Mouse (Mus musculus) limb, embryonic 13.5 days (tissue): ENCODE data around the gene Stat3. TPM values are rescaled to one million over a fixed set of nuclear protein-coding genes. Genes with fewer than 3 reads are reported as not detected.
A peak's percentile ranks its signal among the peaks of the same experiment; 100 is the strongest.

Experiments
- ATAC-seq: fragments of 200-750 bp; cut with Nextera tagmentation; 2 replicates; pipeline ENCODE4 v1.8.0; 2017; ENCODE audit warnings: low read depth, moderate number of reproducible peaks, moderate TSS enrichment; ENCODE audit not compliant: low FRiP score
- H3K27ac ChIP-seq: fragments of 300-500 bp; sonication (generic); 2 replicates; pipeline ENCODE4 v1.5.1; 2015; ENCODE audit warnings: inconsistent platforms, mild to moderate bottlenecking, moderate library complexity
- H3K27me3 ChIP-seq: fragments of 300-500 bp; sonication (generic); 2 replicates; pipeline ENCODE4 v1.6.1; 2015; ENCODE audit warnings: mild to moderate bottlenecking, inconsistent platforms
- H3K36me3 ChIP-seq: fragments of 300-500 bp; sonication (generic); 2 replicates; pipeline ENCODE4 v1.6.1; 2015; ENCODE audit warnings: inconsistent platforms, mild to moderate bottlenecking, moderate library complexity
- H3K4me1 ChIP-seq: fragments of 300-500 bp; sonication (generic); 2 replicates; pipeline ENCODE4 v1.6.1; 2015; ENCODE audit warnings: inconsistent platforms
- H3K4me2 ChIP-seq: fragments of 300-500 bp; sonication (generic); replicated peaks from 2 replicates; pipeline ENCODE4 v1.6.1; 2015; ENCODE audit warnings: inconsistent platforms, mild to moderate bottlenecking, moderate library complexity
- H3K4me3 ChIP-seq: fragments of 300-500 bp; sonication (generic); 2 replicates; pipeline ENCODE4 v1.5.1; 2015; ENCODE audit warnings: moderate library complexity, mild to moderate bottlenecking, inconsistent platforms
- H3K9ac ChIP-seq: fragments of 300-500 bp; sonication (generic); 2 replicates; pipeline ENCODE4 v1.6.1; 2015; ENCODE audit warnings: mild to moderate bottlenecking, inconsistent platforms
- H3K9me3 ChIP-seq: fragments of 300-500 bp; sonication (generic); 2 replicates; pipeline ENCODE4 v1.6.1; 2016; ENCODE audit warnings: inconsistent platforms
- WGBS: fragments of 180-500 bp; shearing (Covaris S2); methylation state at CpG from one replicate; pipeline ENCODE4 v1.1.7; 2015; 5-methylcytosine and 5-hydroxymethylcytosine counted together
- polyA plus RNA-seq: library from polyadenylated mRNA; unstranded; fragments of >200 nt; fragmentation: Nextera tagmentation; extraction: Ambion mirVana; gene quantifications from 2 replicates; pipeline ENCODE4 v1.2.1, GENCODE M21; 2015

The Stat3 gene
- polyA plus RNA-seq, 1 experiment from 2014 or later: 50.3 TPM

GRCm38 (mm10) chr11:100916432-100916971 is 22.8 kb downstream of the Stat3 start:
- WGBS: 87% methylated on average over 4 of the region's 4 CpGs
- Histone ChIP-seq H3K27ac (no peak overlapping the region), H3K9ac (no peak overlapping the region), H3K9me3 (peaks cover 8% of the 10 kb centered on the region; the same call in 1 of the 2 replicates), H3K27me3 (no peaks in the 10 kb centered on the region), H3K4me1 (no peaks in the 10 kb centered on the region), H3K4me3 (no peak overlapping the region), H3K4me2 (no peak overlapping the region), H3K36me3 (peaks cover 12% of the 10 kb centered on the region; the same call in 1 of the 2 replicates)
- ATAC-seq: no peak

GRCm38 (mm10) chr11:100915063-100915462 is 24.3 kb downstream of the Stat3 start:
- H3K4me2 ChIP-seq: no peak overlapping the region
- no peaks in the 10 kb centered on the region for H3K4me1 ChIP-seq
- ATAC-seq: no peak
- no peak overlapping the region for H3K27ac ChIP-seq
- no peak overlapping the region for H3K9ac ChIP-seq
- peaks cover 20% of the 10 kb centered on the region for H3K36me3 ChIP-seq
- H3K4me3 ChIP-seq: no peak overlapping the region
- H3K27me3 ChIP-seq: no peaks in the 10 kb centered on the region
- 91% methylated on average over 3 of the region's 3 CpGs for WGBS
- peaks cover 8% of the 10 kb centered on the region; the same call in 1 of the 2 replicates for H3K9me3 ChIP-seq

GRCm38 (mm10) chr11:100914415-100914814 is 24.9 kb downstream of the Stat3 start:
- Histone ChIP-seq H3K27ac (no peak overlapping the region), H3K4me2 (no peak overlapping the region), H3K27me3 (no peaks in the 10 kb centered on the region), H3K4me3 (no peak overlapping the region), H3K4me1 (no peaks in the 10 kb centered on the region), H3K9ac (no peak overlapping the region), H3K9me3 (peaks cover 8% of the 10 kb centered on the region; the same call in 1 of the 2 replicates), H3K36me3 (peaks cover 20% of the 10 kb centered on the region)
- ATAC-seq: no peak
- 78% methylated on average over 5 of the region's 5 CpGs for WGBS

- Histone ChIP-seq H3K27ac (no peak overlapping the region), H3K9ac (no peak overlapping the region), H3K4me1 (no peaks in the 10 kb centered on the region), H3K4me3 (no peak overlapping the region), H3K36me3 (peaks cover 26% of the 10 kb centered on the region), H3K4me2 (no peak overlapping the region), H3K9me3 (peaks cover 8% of the 10 kb centered on the region; the same call in 1 of the 2 replicates), H3K27me3 (no peaks in the 10 kb centered on the region)
- ATAC-seq: no peak
- 87% methylated on average over 17 of the region's 17 CpGs for WGBS
Measured at GRCm38 (mm10) chr11:100912401-100913155, 26.8 kb downstream of the Stat3 start.

GRCm38 (mm10) chr11:100908567-100908966 is 30.8 kb downstream of the Stat3 start:
- H3K4me1 ChIP-seq: no peaks in the 10 kb centered on the region
- H3K9ac ChIP-seq: no peak overlapping the region
- H3K4me2 ChIP-seq: no peak overlapping the region
- H3K36me3 ChIP-seq: peaks cover 53% of the 10 kb centered on the region
- no peak overlapping the region for H3K4me3 ChIP-seq
- no peaks in the 10 kb centered on the region for H3K27me3 ChIP-seq
- ATAC-seq: no peak
- H3K27ac ChIP-seq: no peak overlapping the region
- WGBS: 78% methylated on average over 9 of the region's 9 CpGs
- H3K9me3 ChIP-seq: no peaks in the 10 kb centered on the region

- H3K4me2 ChIP-seq: no peak overlapping the region
- no peaks in the 10 kb centered on the region for H3K27me3 ChIP-seq
- no peak overlapping the region for H3K9ac ChIP-seq
- H3K4me1 ChIP-seq: no peaks in the 10 kb centered on the region
- peaks cover 58% of the 10 kb centered on the region for H3K36me3 ChIP-seq
- WGBS: 57% methylated on average over 2 of the region's 2 CpGs
- H3K4me3 ChIP-seq: no peak overlapping the region
- 0 out of 2 replicates have a peak, but pooled peaks have one; percentile 8 for ATAC-seq
- no peak overlapping the region for H3K27ac ChIP-seq
- H3K9me3 ChIP-seq: no peaks in the 10 kb centered on the region
Measured at GRCm38 (mm10) chr11:100908112-100908511, 31.2 kb downstream of the Stat3 start.

GRCm38 (mm10) chr11:100906885-100907284 is 32.5 kb downstream of the Stat3 start:
- Histone ChIP-seq H3K4me3 (no peak overlapping the region), H3K9ac (no peak overlapping the region), H3K4me2 (no peak overlapping the region), H3K27me3 (no peaks in the 10 kb centered on the region), H3K9me3 (peaks cover 2% of the 10 kb centered on the region; the same call in 1 of the 2 replicates), H3K4me1 (no peaks in the 10 kb centered on the region), H3K27ac (no peak overlapping the region), H3K36me3 (peaks cover 68% of the 10 kb centered on the region)
- no peak for ATAC-seq
- WGBS: 92% methylated on average over 4 of the region's 4 CpGs

- H3K4me2 ChIP-seq: no peak overlapping the region
- 78% methylated on average over 1 of the region's 1 CpGs for WGBS
- no peak overlapping the region for H3K9ac ChIP-seq
- H3K4me3 ChIP-seq: no peak overlapping the region
- H3K4me1 ChIP-seq: no peaks in the 10 kb centered on the region
- H3K9me3 ChIP-seq: peaks cover 4% of the 10 kb centered on the region; the same call in 1 of the 2 replicates
- no peak for ATAC-seq
- peaks cover 75% of the 10 kb centered on the region for H3K36me3 ChIP-seq
- H3K27ac ChIP-seq: no peak overlapping the region
- H3K27me3 ChIP-seq: no peaks in the 10 kb centered on the region
Measured at GRCm38 (mm10) chr11:100905929-100906328, 33.4 kb downstream of the Stat3 start.

- Histone ChIP-seq H3K9me3 (peaks cover 4% of the 10 kb centered on the region; the same call in 1 of the 2 replicates), H3K4me3 (no peak overlapping the region), H3K4me2 (no peak overlapping the region), H3K4me1 (no peaks in the 10 kb centered on the region), H3K27ac (no peak overlapping the region), H3K27me3 (no peaks in the 10 kb centered on the region), H3K9ac (no peak overlapping the region), H3K36me3 (peaks cover 77% of the 10 kb centered on the region)
- ATAC-seq: no peak
- 69% methylated on average over 18 of the region's 20 CpGs for WGBS
Measured at GRCm38 (mm10) chr11:100904580-100905351, 34.6 kb downstream of the Stat3 start.

GRCm38 (mm10) chr11:100898441-100899199 is 40.7 kb downstream of the Stat3 start:
- H3K9ac ChIP-seq: no peak overlapping the region
- no peak for ATAC-seq
- H3K9me3 ChIP-seq: peaks cover 4% of the 10 kb centered on the region; the same call in 1 of the 2 replicates
- H3K4me2 ChIP-seq: no peak overlapping the region
- H3K27ac ChIP-seq: peak overlapping the region; percentile 10; the same call in 1 of the 2 replicates
- H3K27me3 ChIP-seq: no peaks in the 10 kb centered on the region
- H3K4me3 ChIP-seq: no peak overlapping the region
- 0 out of 2 replicates have a peak, but pooled peaks cover 4% of the 10 kb centered on the region for H3K4me1 ChIP-seq
- peaks cover 68% of the 10 kb centered on the region for H3K36me3 ChIP-seq
- 80% methylated on average over 16 of the region's 16 CpGs for WGBS
